Mouse (Mus musculus) gastrocnemius, postnatal 36 days (tissue): ENCODE results near the gene Zfp951. TPM values are rescaled to one million over a fixed set of nuclear protein-coding genes. Genes with fewer than 3 reads are reported as not detected.
"Not testable (repeated sequence)": the region's sequence is repeated elsewhere in the genome, so short reads cannot be mapped to it uniquely, and the experiment has no call there.

ENCODE experiments used
- DNase-seq, 2 experiments: peaks; one replicate each; pipeline ENCODE4 v3.0.0; 2022
- intact Hi-C: fragments of 180-260 bp; cut with DNase I; formaldehyde crosslinking; loops from one replicate; pipeline ENCODE4 v1.15.1; 2025
- long read RNA-seq, 2 experiments: library from polyadenylated mRNA; stranded (forward); transcript quantifications; one replicate each; pipeline ENCODE4 v2.0.0; 2021
- total RNA-seq, 2 experiments: library from RNA; stranded (reverse); gene quantifications; 2 replicates each; pipeline ENCODE4 v1.2.3; 2021

The Zfp951 gene
- under 1 TPM; 0.42 to 0.94 TPM for total RNA-seq
- long read RNA-seq, experiment 1, partial matches to known transcripts = 0 of 2 reads
- long read RNA-seq, experiment 1, other reads (novel, unspliced or antisense) = 2 of 2 reads
- long read RNA-seq, experiment 2, partial matches to known transcripts = 0 of 2 reads
- long read RNA-seq, experiment 2, other reads (novel, unspliced or antisense) = 2 of 2 reads

GRCm38 (mm10) chr5:104859962-104860525 lies at the start of gene Zfp951:
Gene Zfp951, minus strand, starts transcription at chr5:104860070.
- peak; percentile 18 to 49 for DNase-seq
- intact Hi-C loops = not testable (repeated sequence)

GRCm38 (mm10) chr5:104906556-104906955 lies 46.7 kb upstream of the Zfp951 start:
- DNase-seq, intact Hi-C loops: not testable (repeated sequence)

GRCm38 (mm10) chr5:104859045-104859961 lies 567 bp downstream of the Zfp951 start:
- intact Hi-C loops = not testable (repeated sequence)

GRCm38 (mm10) chr5:104854546-104854945 lies 5.3 kb downstream of the Zfp951 start:
- intact Hi-C loops, DNase-seq: not testable (repeated sequence)

More at GRCm38 (mm10) chr5:104859045-104859961, 567 bp downstream of the Zfp951 start:
- not testable (repeated sequence) for DNase-seq

GRCm38 (mm10) chr5:104833330-104833729 lies 26.5 kb downstream of the Zfp951 start:
- intact Hi-C loops = no loop called here
- DNase-seq = no peak

- intact Hi-C loops = no loop called here
- DNase-seq = no peak
These were observed 30.3 kb downstream of the Zfp951 start for GRCm38 (mm10) chr5:104829611-104830010.

GRCm38 (mm10) chr5:104770138-104770537 lies 89.7 kb downstream of the Zfp951 start:
- intact Hi-C loops, DNase-seq: not testable (repeated sequence)

Other genes starting within 250 kb of the Zfp951 start
- gene Abcg3, start 122.6 kb upstream of the Zfp951 start, total RNA-seq = under 1 TPM; 0.07 to 0.36 TPM